Mouse (Mus musculus) c-Kit-positive CD71-negative TER-119-negative erythroid progenitor cells, embryonic 14.5 days (primary cell): Measurements from ENCODE around the gene Zkscan14.
"Not testable (repeated sequence)": the region's sequence is repeated elsewhere in the genome, so short reads cannot be mapped to it uniquely, and the experiment has no call there.

Experiments used
- DNase-seq: peaks from one replicate; pipeline ENCODE4 v3.0.0-alpha.2; 2013; ENCODE audit warnings: low read depth

Gene Zkscan14

GRCm38 (mm10) chr5:145201321-145201991, at the start of gene Zkscan14:
Gene Zkscan14, minus strand, starts transcription at chr5:145201868.
- peak; percentile 85 for DNase-seq

- DNase-seq, result no peak
Measured at GRCm38 (mm10) chr5:145249520-145249919, 47.9 kb upstream of the Zkscan14 start.

GRCm38 (mm10) chr5:145234636-145235035, 33.0 kb upstream of the Zkscan14 start:
- DNase-seq, result no peak

GRCm38 (mm10) chr5:145231893-145232411, 30.3 kb upstream of the Zkscan14 start:
- DNase-seq, result no peak

- peak; percentile 92 for DNase-seq
Measured at GRCm38 (mm10) chr5:145231367-145231871, 29.8 kb upstream of the Zkscan14 start, which contains the start of gene Zfp655. Gene Zfp655, plus strand, starts transcription at chr5:145231715.

- no peak for DNase-seq
Measured at GRCm38 (mm10) chr5:145230641-145231040, 29.0 kb upstream of the Zkscan14 start.

GRCm38 (mm10) chr5:145229283-145229682, 27.6 kb upstream of the Zkscan14 start:
- DNase-seq, result not testable (repeated sequence)

GRCm38 (mm10) chr5:145226453-145226852, 24.8 kb upstream of the Zkscan14 start:
- DNase-seq, result no peak

- DNase-seq, result no peak
Measured at GRCm38 (mm10) chr5:145223395-145223794, 21.7 kb upstream of the Zkscan14 start.

- no peak for DNase-seq
Measured at GRCm38 (mm10) chr5:145222840-145223239, 21.2 kb upstream of the Zkscan14 start.

- DNase-seq, result no peak
Measured at GRCm38 (mm10) chr5:145219981-145220380, 18.3 kb upstream of the Zkscan14 start.

GRCm38 (mm10) chr5:145218671-145219070, 17.0 kb upstream of the Zkscan14 start:
- no peak for DNase-seq

- no peak for DNase-seq
Measured at GRCm38 (mm10) chr5:145218206-145218605, 16.5 kb upstream of the Zkscan14 start.

- no peak for DNase-seq
Measured at GRCm38 (mm10) chr5:145217746-145218145, 16.1 kb upstream of the Zkscan14 start.

GRCm38 (mm10) chr5:145214679-145215078, 13.0 kb upstream of the Zkscan14 start:
- DNase-seq, result no peak

GRCm38 (mm10) chr5:145213505-145213904, 11.8 kb upstream of the Zkscan14 start:
- no peak for DNase-seq

GRCm38 (mm10) chr5:145212216-145212615, 10.5 kb upstream of the Zkscan14 start:
- DNase-seq, result no peak

GRCm38 (mm10) chr5:145211340-145211739, 9.7 kb upstream of the Zkscan14 start:
- no peak for DNase-seq

- DNase-seq, result not testable (repeated sequence)
Measured at GRCm38 (mm10) chr5:145208391-145208790, 6.7 kb upstream of the Zkscan14 start.

- no peak for DNase-seq
Measured at GRCm38 (mm10) chr5:145207954-145208353, 6.3 kb upstream of the Zkscan14 start.

GRCm38 (mm10) chr5:145207385-145207784, 5.7 kb upstream of the Zkscan14 start:
- DNase-seq, result no peak

- no peak for DNase-seq
Measured at GRCm38 (mm10) chr5:145205041-145205440, 3.4 kb upstream of the Zkscan14 start.

GRCm38 (mm10) chr5:145203936-145204691, 2.4 kb upstream of the Zkscan14 start, which contains the start of gene Zkscan5:
Gene Zkscan5, plus strand, starts transcription at chr5:145204562.
- peak; percentile 94 for DNase-seq
